2 mouse cellular contexts compared by ENCODE assay signal in the genomic region with DNA sequence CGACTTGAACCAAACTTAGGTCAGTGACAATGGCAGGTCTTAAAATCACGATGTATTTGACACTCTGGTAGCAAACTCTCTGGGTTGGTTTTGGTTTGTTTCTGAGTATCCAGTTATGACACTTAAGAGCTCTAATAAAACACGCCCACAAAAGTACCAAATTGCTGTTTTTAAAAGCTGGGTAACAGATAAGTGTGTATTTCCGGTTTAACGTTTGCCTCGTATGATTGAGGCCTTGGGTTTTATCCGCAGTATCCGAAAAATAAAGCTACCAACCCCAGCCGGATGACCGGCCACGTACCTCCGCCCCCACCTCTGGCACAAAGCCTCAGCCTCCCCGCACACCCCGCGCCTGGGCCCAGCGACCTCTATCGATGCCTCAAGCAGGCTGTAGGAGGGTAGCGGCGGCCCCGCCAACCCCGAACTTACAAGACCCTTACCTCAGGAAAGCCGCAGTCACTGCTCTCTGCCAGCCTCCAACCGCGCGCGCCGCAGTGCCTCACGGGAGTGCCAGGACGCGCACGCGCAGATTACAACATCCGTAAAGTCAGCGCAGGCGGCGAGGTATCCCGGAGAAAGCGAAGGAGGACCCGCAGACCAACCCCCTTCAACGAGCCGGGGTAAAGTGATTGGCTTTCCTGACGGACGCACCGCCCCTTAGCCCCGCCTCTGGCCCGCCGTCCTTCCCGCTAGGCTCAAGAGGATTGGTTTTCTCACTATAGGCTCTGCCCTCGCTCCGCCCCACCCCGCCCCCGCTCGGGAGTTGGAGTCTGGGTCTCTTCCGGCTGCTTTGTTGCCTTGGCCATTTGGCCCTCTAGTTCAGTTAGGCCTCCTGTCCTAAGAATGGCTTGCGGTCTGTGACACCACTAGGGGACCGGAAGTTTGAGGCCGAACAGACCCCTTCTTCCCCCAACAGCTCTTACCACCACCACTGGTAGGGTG.
TF ChIP-seq lines count a peak whose summit lies in the region.

A gene (minus strand): TSS at position 499 of the 942 bp plus-strand sequence.
A gene (minus strand): TSS at position 578 of the 942 bp plus-strand sequence.

TF ChIP-seq in C2C12, 6 proteins besides CTCF, POLR2A, EP300 and RAD21 (continued from another document):
- peak; percentile 21 for TF ChIP-seq MAX (IDR thresholded peaks at IDR 0.05)
TF ChIP-seq in C2C12: peak in this region for 1.

TF ChIP-seq in myocyte, 11 proteins besides CTCF, POLR2A, EP300 and RAD21 (continued from another document):
- peak; percentile 80 for TF ChIP-seq POLR2AphosphoS2 (IDR thresholded peaks at IDR 0.05; ENCODE audit: insufficient read length, low read depth)
- TF ChIP-seq E2F4 (IDR thresholded peaks at IDR 0.05; ENCODE audit: insufficient read depth), result peak; percentile 93
